Mouse (Mus musculus): ENCODE measurements around the gene Crnn. TPM values are rescaled to one million over a fixed set of nuclear protein-coding genes. Genes with fewer than 3 reads are reported as not detected.

Crnn gene
- polyA plus RNA-seq (2017; shearing (Covaris generic)), result not detected

DNA sequence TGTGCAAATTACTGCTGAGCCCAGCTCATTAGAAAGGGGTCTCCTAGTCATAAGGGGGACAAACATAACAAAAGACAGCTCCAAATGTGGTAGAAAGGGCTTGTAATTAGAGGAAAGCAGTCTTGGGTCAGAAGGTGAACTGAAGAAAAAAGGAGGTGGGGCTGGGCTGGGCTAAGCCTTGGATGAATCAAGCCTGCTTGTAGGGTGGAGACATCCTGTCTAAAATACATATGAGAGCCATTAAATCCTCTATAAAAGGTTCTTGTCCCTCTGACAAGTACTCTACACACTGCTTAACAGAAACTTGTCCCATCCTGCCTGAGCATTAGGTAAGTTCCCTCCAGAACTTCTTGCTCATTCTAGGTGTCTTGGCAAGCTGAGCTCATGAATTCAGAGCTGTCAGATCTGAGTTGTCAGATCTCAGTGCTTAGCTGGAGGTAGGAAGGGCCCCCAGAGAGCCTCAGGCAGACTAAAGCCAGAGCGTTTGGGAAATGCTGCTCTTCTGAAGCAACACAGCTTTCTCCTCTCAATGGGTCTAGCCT lies at the start of gene Crnn:
Gene Crnn (plus strand): TSS at position 278 of the 542 bp plus-strand sequence.

GRCm38 (mm10) chr3:93196978-93197377 lies 52.4 kb downstream of the Crnn start, which contains the start of gene Flg2:
TSS of gene Flg2 (plus strand) at chr3:93197278.

Other genes starting within 250 kb of the Crnn start
- not detected for gene Lce3a, start 218.6 kb upstream of the Crnn start, polyA plus RNA-seq (2017; shearing (Covaris generic))
- not detected for gene Lce3b, start 211.8 kb upstream of the Crnn start, polyA plus RNA-seq (2017; shearing (Covaris generic))
- not detected for gene Lce3c, start 200.3 kb upstream of the Crnn start, polyA plus RNA-seq (2017; shearing (Covaris generic))
- gene Lce3d, start 187.4 kb upstream of the Crnn start, polyA plus RNA-seq (2017; shearing (Covaris generic)), result not detected
- not detected for gene Lce3e, start 177.7 kb upstream of the Crnn start, polyA plus RNA-seq (2017; shearing (Covaris generic))
- gene Lce3f, start 152.6 kb upstream of the Crnn start, polyA plus RNA-seq (2017; shearing (Covaris generic)), result not detected
- gene Crct1, start 129.1 kb upstream of the Crnn start, polyA plus RNA-seq (2017; shearing (Covaris generic)), result not detected
- not detected for gene Lce1m, start 125.7 kb upstream of the Crnn start, polyA plus RNA-seq (2017; shearing (Covaris generic))
- gene Gm4858, start 76.0 kb upstream of the Crnn start, polyA plus RNA-seq (2017; shearing (Covaris generic)), result not detected
- gene Flg2, start 52.5 kb downstream of the Crnn start, polyA plus RNA-seq (2017; shearing (Covaris generic)), result not detected
- not detected for gene Flg, start 128.7 kb downstream of the Crnn start, polyA plus RNA-seq (2017; shearing (Covaris generic))
- not detected for gene Hrnr, start 175.0 kb downstream of the Crnn start, polyA plus RNA-seq (2017; shearing (Covaris generic))
- gene Rptn, start 248.9 kb downstream of the Crnn start, polyA plus RNA-seq (2017; shearing (Covaris generic)), result not detected

Data from naive thymus-derived CD4-positive, alpha-beta T cell, adult 5 months (primary cell).